ENCODE assay signal across 13 mouse cellular contexts in the genomic region with DNA sequence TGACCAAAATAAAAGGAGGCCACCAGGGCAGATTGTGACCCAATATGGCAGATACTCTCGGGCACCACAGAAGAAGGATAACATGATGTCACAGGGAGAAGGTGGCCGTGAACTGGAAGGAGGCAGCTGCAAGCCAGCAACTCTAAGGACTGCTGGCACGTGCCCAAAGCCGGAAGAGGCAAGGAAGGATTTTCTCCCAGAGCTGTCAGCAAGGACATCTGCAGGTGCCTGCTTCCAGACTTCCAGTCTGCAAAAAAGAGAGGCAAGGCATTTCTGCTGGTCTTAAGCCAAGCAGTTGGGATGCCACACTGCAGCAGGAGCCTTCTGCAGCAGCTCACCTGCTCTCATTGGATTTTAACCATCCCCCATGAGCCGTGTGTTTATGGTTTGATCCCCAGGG.
A peak's percentile ranks its signal among the peaks of the same experiment; 100 is the strongest.
DNase-seq lines count a peak whose midpoint lies in the region; ATAC-seq and TF ChIP-seq lines count a peak whose summit lies in the region.
"Had no signal": no experiment of that assay in that cellular context is flagged by ENCODE, and none has a peak within 500 bp of the region (broad histone marks: within the 10 kb centered on the region; RNA-seq: fewer than 3 reads in every experiment).

No protein-coding gene starts in this region.

- 79% methylated on average over 5 of the region's 5 CpGs for WGBS in embryonic facial prominence, embryonic 12.5 days
- 63% methylated on average over 5 of the region's 5 CpGs for WGBS in lung, postnatal 0 days

- no peaks in the 10 kb centered on the region for H3K27me3 ChIP-seq in embryonic facial prominence, embryonic 12.5 days
- H3K27me3 ChIP-seq in lung, postnatal 0 days (replicated peaks; ENCODE audit: insufficient read depth, low read length): no peaks in the 10 kb centered on the region
- H3K27me3 ChIP-seq: embryonic facial prominence, embryonic 15.5 days; megakaryocyte, embryonic 14.5 days had no signal

- DNase-seq in gastrocnemius, postnatal 10 days: peak; percentile 31
- DNase-seq in gastrocnemius, postnatal 14 days: no peak
- DNase-seq in adrenal gland, postnatal 36 days: peak; percentile 34 to 50
- DNase-seq in left cerebral cortex, postnatal 36 days (ENCODE audit: low spot score in 2 of 2): peak; percentile 43 to 50
- DNase-seq in testis, postnatal 10 days (ENCODE audit: low spot score): no peak
- DNase-seq in layer of hippocampus, postnatal 36 days: no peak
- DNase-seq in lung, postnatal 0 days (ENCODE audit: low spot score): no peak
- DNase-seq: kidney, adult 2 months; liver had no signal

- H3K4me1 ChIP-seq in embryonic facial prominence, embryonic 12.5 days: peaks cover 26% of the 10 kb centered on the region
- H3K4me1 ChIP-seq in lung, postnatal 0 days (ENCODE audit: insufficient read depth, low read depth, low read length): no peaks in the 10 kb centered on the region

- TF ChIP-seq CTCF in lung, postnatal 0 days (IDR thresholded peaks at IDR 0.05): no peak

- H3K27ac ChIP-seq in embryonic facial prominence, embryonic 12.5 days: peak overlapping the region; percentile 90; the same call in 1 of the 2 replicates
- H3K27ac ChIP-seq in lung, postnatal 0 days (ENCODE audit: low read length): no peak overlapping the region

- no peak overlapping the region for H3K4me3 ChIP-seq in embryonic facial prominence, embryonic 12.5 days
- H3K4me3 ChIP-seq in lung, postnatal 0 days (ENCODE audit: low read depth, low read length): no peak overlapping the region
- H3K4me3 ChIP-seq: embryonic facial prominence, embryonic 15.5 days; megakaryocyte, embryonic 14.5 days had no signal

- H3K4me2 ChIP-seq in embryonic facial prominence, embryonic 12.5 days (replicated peaks): no peak overlapping the region
- no peak overlapping the region for H3K4me2 ChIP-seq in lung, postnatal 0 days (replicated peaks; ENCODE audit: low read depth, low read length)
- H3K4me2 ChIP-seq: embryonic facial prominence, embryonic 15.5 days; heart, embryonic 11.5 days had no signal

- H3K9me3 ChIP-seq in embryonic facial prominence, embryonic 12.5 days: no peaks in the 10 kb centered on the region
- H3K9me3 ChIP-seq in lung, postnatal 0 days (ENCODE audit: low read length): no peaks in the 10 kb centered on the region
- H3K9me3 ChIP-seq: embryonic facial prominence, embryonic 15.5 days; megakaryocyte, embryonic 14.5 days had no signal

- no peak for TF ChIP-seq EP300 in lung, postnatal 0 days (IDR thresholded peaks at IDR 0.05)

- H3K36me3 ChIP-seq in embryonic facial prominence, embryonic 12.5 days: no peaks in the 10 kb centered on the region
- H3K36me3 ChIP-seq in lung, postnatal 0 days (ENCODE audit: insufficient read depth, low read length): no peaks in the 10 kb centered on the region
- H3K36me3 ChIP-seq: embryonic facial prominence, embryonic 15.5 days had no signal

- H3K9ac ChIP-seq in embryonic facial prominence, embryonic 12.5 days: no peak overlapping the region
- H3K9ac ChIP-seq in lung, postnatal 0 days (replicated peaks; ENCODE audit: low read depth): no peak overlapping the region
- H3K9ac ChIP-seq: embryonic facial prominence, embryonic 15.5 days had no signal

- no peak for ATAC-seq in embryonic facial prominence, embryonic 12.5 days (ENCODE audit: insufficient number of reproducible peaks, insufficient read depth, low FRiP score, low TSS enrichment)
- ATAC-seq in lung, postnatal 0 days: no peak

- intact Hi-C loops in gastrocnemius, postnatal 14 days (cut with DNase I; ENCODE audit: low total_unique reads): no loop called here
- intact Hi-C loops in left cerebral cortex, postnatal 36 days (cut with DNase I): no loop called here

Comparison
In these comparisons a context has a peak if more than half of its experiments do, and no peak if none do; other contexts are left out.
1. DNase-seq: peak in gastrocnemius, postnatal 10 days (single experiment), adrenal gland, postnatal 36 days (2 of 2) and left cerebral cortex, postnatal 36 days (2 of 2); none in gastrocnemius, postnatal 14 days (single experiment), testis, postnatal 10 days (single experiment), layer of hippocampus, postnatal 36 days (0 of 2) and lung, postnatal 0 days (single experiment).